Mouse (Mus musculus) right cerebral cortex, adult 18-20 months (tissue): ENCODE data around the gene Fzd2.
"Not testable (repeated sequence)": the region's sequence is repeated elsewhere in the genome, so short reads cannot be mapped to it uniquely, and the experiment has no call there.

Experiments
- DNase-seq: peaks from one replicate; pipeline ENCODE4 v3.0.0; 2022; ENCODE audit warnings: mixed read lengths

Gene Fzd2

GRCm38 (mm10) chr11:102581281-102582015, 22.7 kb upstream of the Fzd2 start:
- no peak for DNase-seq

GRCm38 (mm10) chr11:102582016-102582610, 22.1 kb upstream of the Fzd2 start:
- DNase-seq: no peak

- DNase-seq: no peak
These were observed 21.5 kb upstream of the Fzd2 start for GRCm38 (mm10) chr11:102582736-102583135.

- no peak for DNase-seq
These were observed 17.6 kb upstream of the Fzd2 start for GRCm38 (mm10) chr11:102586445-102587130.

GRCm38 (mm10) chr11:102587554-102587953, 16.6 kb upstream of the Fzd2 start:
- no peak for DNase-seq

GRCm38 (mm10) chr11:102595341-102595820, 8.8 kb upstream of the Fzd2 start:
- DNase-seq: no peak

- DNase-seq: no peak
These were observed 4.3 kb upstream of the Fzd2 start for GRCm38 (mm10) chr11:102599912-102600311.

- DNase-seq: no peak
These were observed 1.2 kb upstream of the Fzd2 start for GRCm38 (mm10) chr11:102602816-102603495.

- DNase-seq: peak; percentile 22
These were observed 723 bp upstream of the Fzd2 start for GRCm38 (mm10) chr11:102603496-102603850.

GRCm38 (mm10) chr11:102604777-102605552, 769 bp downstream of the Fzd2 start:
- peak; percentile 52 for DNase-seq

GRCm38 (mm10) chr11:102605553-102606416, 1.6 kb downstream of the Fzd2 start:
- DNase-seq: no peak

GRCm38 (mm10) chr11:102606751-102607171, 2.6 kb downstream of the Fzd2 start:
- DNase-seq: no peak

GRCm38 (mm10) chr11:102607201-102607600, 3.0 kb downstream of the Fzd2 start:
- not testable (repeated sequence) for DNase-seq

- no peak for DNase-seq
These were observed 3.7 kb downstream of the Fzd2 start for GRCm38 (mm10) chr11:102607686-102608548.

GRCm38 (mm10) chr11:102608691-102609090, 4.5 kb downstream of the Fzd2 start:
- DNase-seq: no peak

GRCm38 (mm10) chr11:102609483-102609882, 5.3 kb downstream of the Fzd2 start:
- no peak for DNase-seq

GRCm38 (mm10) chr11:102610260-102610659, 6.1 kb downstream of the Fzd2 start:
- no peak for DNase-seq

GRCm38 (mm10) chr11:102610675-102611316, 6.6 kb downstream of the Fzd2 start:
- DNase-seq: no peak

- no peak for DNase-seq
These were observed 7.1 kb downstream of the Fzd2 start for GRCm38 (mm10) chr11:102611317-102611705.

- no peak for DNase-seq
These were observed 15.3 kb downstream of the Fzd2 start for GRCm38 (mm10) chr11:102619449-102619848.
